Comparison of ENCODE assay signal across 9 mouse cellular contexts in the genomic region with DNA sequence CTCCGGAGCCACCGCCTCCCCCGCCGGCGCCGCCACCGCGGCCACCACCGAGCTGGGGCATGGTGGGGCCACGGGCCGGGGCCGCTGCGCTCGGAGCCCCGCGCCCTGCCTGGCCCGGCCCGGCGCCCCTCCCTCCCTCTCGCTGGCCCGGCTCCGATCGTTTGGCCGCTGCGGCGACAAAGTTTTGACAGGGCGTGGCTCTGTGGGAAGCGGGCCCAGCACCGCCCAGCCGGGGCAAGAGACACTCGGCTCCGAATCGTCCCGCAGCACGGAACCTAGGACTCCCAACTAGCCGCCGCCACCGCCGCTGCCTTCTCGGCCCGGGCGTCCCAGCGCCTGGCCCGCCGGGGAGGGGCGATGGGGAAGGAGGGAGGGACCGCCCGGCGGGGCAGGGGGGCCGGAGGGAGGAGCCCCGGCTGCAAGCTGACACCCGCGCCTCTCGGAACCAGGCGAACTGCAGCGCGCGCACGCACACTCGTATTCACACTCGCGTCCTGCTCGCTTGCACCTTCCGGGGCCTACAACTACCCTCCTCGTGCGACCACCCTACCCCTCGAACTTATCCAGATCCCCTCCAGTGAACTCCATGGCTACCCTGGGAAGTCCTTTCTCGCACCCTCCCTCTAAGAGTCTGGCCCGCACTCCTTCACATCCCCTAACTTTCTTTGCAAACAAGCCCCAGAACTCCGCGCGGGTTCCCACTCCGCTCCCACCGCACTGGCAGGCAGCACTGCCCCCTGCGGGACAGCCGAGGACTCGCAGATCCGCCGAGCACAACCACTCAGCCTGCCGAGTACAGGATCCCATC. TPM values are rescaled to one million over a fixed set of nuclear protein-coding genes. Genes with fewer than 3 reads are reported as not detected.
A peak's percentile ranks its signal among the peaks of the same experiment; 100 is the strongest.
DNase-seq lines count a peak whose midpoint lies in the region; ATAC-seq and TF ChIP-seq lines count a peak whose summit lies in the region.
"Had no signal": no experiment of that assay in that cellular context is flagged by ENCODE, and none has a peak within 500 bp of the region (broad histone marks: within the 10 kb centered on the region; RNA-seq: fewer than 3 reads in every experiment).

A gene (minus strand): TSS at position 363 of the 808 bp plus-strand sequence.

- DNase-seq in forebrain, embryonic 10.5 days (ENCODE audit: extremely low spot score, low spot score): peak; percentile 94
- peak; percentile 96 for DNase-seq in kidney, postnatal 10 days
- peak; percentile 87 for DNase-seq in liver, embryonic 11.5 days (ENCODE audit: low spot score)
- DNase-seq in naive thymus-derived CD4-positive, alpha-beta T cell, adult 2 months (ENCODE audit: low read depth): peak; percentile 87
- DNase-seq in splenic B cell, adult 2 months (ENCODE audit: low read depth, low spot score): peak; percentile 80

- H3K79me2 ChIP-seq in C2C12 (ENCODE audit: control insufficient read depth, insufficient read depth): no peaks in the 10 kb centered on the region

- no peaks in the 10 kb centered on the region for H3K27me3 ChIP-seq in C2C12 (ENCODE audit: control insufficient read depth, insufficient read depth, insufficient read length)
- H3K27me3 ChIP-seq in forebrain, embryonic 10.5 days (ENCODE audit: poor library complexity, severe bottlenecking): peaks cover 30% of the 10 kb centered on the region
- H3K27me3 ChIP-seq in heart, embryonic 14.5 days (ENCODE audit: control insufficient read depth, insufficient read depth, low read length): no peaks in the 10 kb centered on the region
- peaks cover 34% of the 10 kb centered on the region for H3K27me3 ChIP-seq in liver, embryonic 11.5 days (replicated peaks; ENCODE audit: control insufficient read depth, insufficient read depth, low read length)
- 0 out of 2 replicates have a peak, but pooled peaks cover 1% of the 10 kb centered on the region for H3K27me3 ChIP-seq in splenic B cell, adult 2 months (ENCODE audit: control insufficient read depth, insufficient read depth, low read length, poor library complexity, severe bottlenecking)

- under 1% methylated on average over 80 of the region's 80 CpGs for WGBS in forebrain, embryonic 10.5 days
- whole genome bisulfite sequencing in heart, embryonic 14.5 days: 2% methylated on average over 72 of the region's 80 CpGs
- WGBS in liver, embryonic 11.5 days: 1% methylated on average over 74 of the region's 80 CpGs

- peak within 1 kb of the TSS; percentile 50 for H3K4me3 ChIP-seq in C2C12 (ENCODE audit: insufficient read depth, poor library complexity, severe bottlenecking)
- H3K4me3 ChIP-seq in brown adipose tissue, adult 24 weeks (ENCODE audit: insufficient read depth, low read depth, low read length): peak within 1 kb of the TSS; percentile 98
- H3K4me3 ChIP-seq in forebrain, embryonic 10.5 days: peak within 1 kb of the TSS; percentile 78
- peak within 1 kb of the TSS; percentile 69 to 80 for H3K4me3 ChIP-seq in heart, embryonic 14.5 days (ENCODE audit: control insufficient read depth in 1 of 2, insufficient read depth in 1 of 2, low read depth in 1 of 2, low read length in 2 of 2)
- H3K4me3 ChIP-seq in liver, embryonic 11.5 days (ENCODE audit: low read depth, low read length): peak within 1 kb of the TSS; percentile 72

- peaks cover 4% of the 10 kb centered on the region for H3K4me1 ChIP-seq in brown adipose tissue, adult 24 weeks (ENCODE audit: control insufficient read depth, insufficient read depth, insufficient read length, low read length)
- H3K4me1 ChIP-seq in forebrain, embryonic 10.5 days: peaks cover 34% of the 10 kb centered on the region
- peaks cover 4 to 12% of the 10 kb centered on the region in 2 experiments; a peak in 1 of 4 replicates for H3K4me1 ChIP-seq in heart, embryonic 14.5 days (ENCODE audit: control insufficient read depth in 2 of 2, insufficient read depth in 2 of 2, low read length in 2 of 2)
- peaks cover 2% of the 10 kb centered on the region; the same call in 1 of the 2 replicates for H3K4me1 ChIP-seq in liver, embryonic 11.5 days (replicated peaks; ENCODE audit: control insufficient read depth, insufficient read depth, low read length)

- peak; percentile 90 for ATAC-seq in heart, embryonic 14.5 days (ENCODE audit: insufficient number of reproducible peaks, insufficient read depth, low FRiP score, low read depth)
- peak; percentile 81 for ATAC-seq in liver, embryonic 11.5 days (replicated peaks; ENCODE audit: low FRiP score)

- H3K9me3 ChIP-seq in forebrain, embryonic 10.5 days: no peaks in the 10 kb centered on the region
- H3K9me3 ChIP-seq in heart, embryonic 14.5 days (ENCODE audit: control insufficient read depth, low read length): no peaks in the 10 kb centered on the region
- no peaks in the 10 kb centered on the region for H3K9me3 ChIP-seq in liver, embryonic 11.5 days (ENCODE audit: control insufficient read depth, low read length)

- peak within 1 kb of the TSS; percentile 84 for H3K4me2 ChIP-seq in heart, embryonic 14.5 days (ENCODE audit: low read length)
- H3K4me2 ChIP-seq in liver, embryonic 11.5 days: peak within 1 kb of the TSS; percentile 69

- no peaks in the 10 kb centered on the region for H3K79me3 ChIP-seq in C2C12 (ENCODE audit: low read depth)

- peak; percentile 97 for TF ChIP-seq CTCF in C2C12 (IDR thresholded peaks at IDR 0.05; ENCODE audit: control insufficient read depth, insufficient read depth, insufficient read length)

- H3K27ac ChIP-seq in brown adipose tissue, adult 24 weeks (replicated peaks; ENCODE audit: low read depth, low read length): peak within 1 kb of the TSS; percentile 56
- peak within 1 kb of the TSS; percentile 95 for H3K27ac ChIP-seq in forebrain, embryonic 10.5 days
- peak within 1 kb of the TSS; percentile 83 to 87 for H3K27ac ChIP-seq in heart, embryonic 14.5 days (replicated peaks in 1 of 2; ENCODE audit: control insufficient read depth in 1 of 2, insufficient read depth in 1 of 2, low read depth in 2 of 2, low read length in 2 of 2)
- H3K27ac ChIP-seq in liver, embryonic 11.5 days (ENCODE audit: low read depth, low read length): peak within 1 kb of the TSS; percentile 81

- H3K9ac ChIP-seq in heart, embryonic 14.5 days (ENCODE audit: low read length): peak within 1 kb of the TSS; percentile 82
- peak within 1 kb of the TSS; percentile 68 for H3K9ac ChIP-seq in liver, embryonic 11.5 days (ENCODE audit: low read depth, low read length)

- no peaks in the 10 kb centered on the region for H3K36me3 ChIP-seq in C2C12 (ENCODE audit: control insufficient read depth, insufficient read depth)
- peaks cover 26% of the 10 kb centered on the region for H3K36me3 ChIP-seq in forebrain, embryonic 10.5 days (replicated peaks)
- H3K36me3 ChIP-seq in heart, embryonic 14.5 days (ENCODE audit: control insufficient read depth, insufficient read depth, low read length): peaks cover 12% of the 10 kb centered on the region; the same call in 1 of the 2 replicates
- H3K36me3 ChIP-seq in liver, embryonic 11.5 days (ENCODE audit: control insufficient read depth, insufficient read depth, low read length): no peaks in the 10 kb centered on the region
- no peaks in the 10 kb centered on the region for H3K36me3 ChIP-seq in splenic B cell, adult 2 months (ENCODE audit: control insufficient read depth, insufficient read depth, low read length, poor library complexity, severe bottlenecking)
- H3K36me3 ChIP-seq: G1E had no signal

- peak within 1 kb of the TSS; percentile 71 for H3ac ChIP-seq in C2C12 (ENCODE audit: control insufficient read depth, insufficient read length, low read depth)

TF ChIP-seq in C2C12, 6 proteins besides CTCF, POLR2A, EP300 and RAD21:
- TF ChIP-seq FOSL1 (IDR thresholded peaks at IDR 0.05; ENCODE audit: insufficient read depth, low read length, poor library complexity, severe bottlenecking) (no peak), CEBPB (IDR thresholded peaks at IDR 0.05; ENCODE audit: low read depth) (no peak), MYOG (IDR thresholded peaks at IDR 0.05; ENCODE audit: control insufficient read depth, extremely low read depth, insufficient read length) (no peak), MYOD1 (IDR thresholded peaks at IDR 0.05; ENCODE audit: control insufficient read depth, insufficient read length, low read depth) (no peak), MAX (IDR thresholded peaks at IDR 0.05) (no peak)

RNA-seq across cellular contexts. Expression of the gene that starts here (rescaled TPM):
- polyA plus RNA-seq in C2C12 (2012; fragmentation: generic; extraction: Trizol): 18.3 TPM
- 7.9 and 8.7 TPM in 2 replicates for polyA plus RNA-seq in brown adipose tissue, adult 24 weeks (2012; ENCODE audit: insufficient read depth, insufficient read length, missing spikeins)
- polyA plus RNA-seq in forebrain, embryonic 10.5 days (2016; fragmentation: Nextera tagmentation; extraction: Ambion mirVana): 32.9 and 33.8 TPM in 2 replicates
- polyA plus RNA-seq in heart, embryonic 14.5 days (2014; fragmentation: Nextera tagmentation; extraction: Ambion mirVana): 15.7 and 17.4 TPM in 2 replicates
- polyA plus RNA-seq in liver, embryonic 11.5 days (2014; fragmentation: Nextera tagmentation; extraction: Ambion mirVana): 11.6 and 14.6 TPM in 2 replicates
- polyA plus RNA-seq: G1E had no signal

Comparison
In these comparisons a context has a peak if more than half of its experiments do, and no peak if none do; other contexts are left out.
1. Peak in every context shown above with its lines: DNase-seq, ATAC-seq, H3K4me3 ChIP-seq and H3K27ac ChIP-seq.